Mouse (Mus musculus) urinary bladder, adult 2 months (tissue): ENCODE results near the gene Kif22. TPM values are rescaled to one million over a fixed set of nuclear protein-coding genes. Genes with fewer than 3 reads are reported as not detected.

Experiments used
- DNase-seq: peaks from one replicate; pipeline ENCODE4 v3.0.0; 2022; ENCODE audit warnings: low spot score
- polyA plus RNA-seq: library from polyadenylated mRNA; depleted of rRNA; stranded (reverse); fragments of >200 nt; gene quantifications from 2 replicates; pipeline ENCODE4 v1.2.3, GENCODE M21; 2012

Kif22 gene
- polyA plus RNA-seq, 1 experiment, result 2.3 TPM

GRCm38 (mm10) chr7:127016971-127017949 lies 25.0 kb downstream of the Kif22 start, which contains the start of gene Pagr1a:
Pagr1a (minus strand) TSS chr7:127017352.
- peak; percentile 94 for DNase-seq

GRCm38 (mm10) chr7:127016486-127016938 lies 25.8 kb downstream of the Kif22 start:
- DNase-seq, result no peak

- DNase-seq, result no peak
Observed at GRCm38 (mm10) chr7:127016481-127016485, 26.0 kb downstream of the Kif22 start, which contains the start of gene Pagr1b. Pagr1b (minus strand) TSS chr7:127016484.

- no peak for DNase-seq
Observed at GRCm38 (mm10) chr7:127016081-127016480, 26.2 kb downstream of the Kif22 start.

GRCm38 (mm10) chr7:127014993-127015392 lies 27.3 kb downstream of the Kif22 start:
- no peak for DNase-seq

GRCm38 (mm10) chr7:127014320-127014719 lies 28.0 kb downstream of the Kif22 start, which contains the start of gene Mvp:
Mvp (minus strand) TSS chr7:127014621.
- DNase-seq, result peak; percentile 55

- no peak for DNase-seq
Observed at GRCm38 (mm10) chr7:127013385-127013784, 28.9 kb downstream of the Kif22 start.

GRCm38 (mm10) chr7:127012845-127013244 lies 29.4 kb downstream of the Kif22 start:
- no peak for DNase-seq

GRCm38 (mm10) chr7:127012374-127012773 lies 29.9 kb downstream of the Kif22 start:
- DNase-seq, result no peak

GRCm38 (mm10) chr7:127011717-127012116 lies 30.6 kb downstream of the Kif22 start:
- DNase-seq, result no peak

GRCm38 (mm10) chr7:127011051-127011450 lies 31.2 kb downstream of the Kif22 start:
- no peak for DNase-seq

GRCm38 (mm10) chr7:127009307-127010085 lies 32.8 kb downstream of the Kif22 start:
- DNase-seq, result no peak

- DNase-seq, result no peak
Observed at GRCm38 (mm10) chr7:127008239-127009019, 33.8 kb downstream of the Kif22 start.

GRCm38 (mm10) chr7:127007313-127008024 lies 34.8 kb downstream of the Kif22 start:
- no peak for DNase-seq

- DNase-seq, result no peak
Observed at GRCm38 (mm10) chr7:127004122-127004875, 38.0 kb downstream of the Kif22 start.

GRCm38 (mm10) chr7:127003620-127004019 lies 38.7 kb downstream of the Kif22 start:
- no peak for DNase-seq

GRCm38 (mm10) chr7:126999568-126999967 lies 42.7 kb downstream of the Kif22 start:
- DNase-seq, result no peak

- DNase-seq, result no peak
Observed at GRCm38 (mm10) chr7:126996449-126996848, 45.8 kb downstream of the Kif22 start.

GRCm38 (mm10) chr7:126988816-126989215 lies 53.5 kb downstream of the Kif22 start:
- no peak for DNase-seq

GRCm38 (mm10) chr7:126986319-126986718 lies 56.0 kb downstream of the Kif22 start:
- no peak for DNase-seq
